Mouse (Mus musculus) heart, embryonic 14.5 days (tissue): ENCODE measurements around the gene Pm20d2. TPM values are rescaled to one million over a fixed set of nuclear protein-coding genes. Genes with fewer than 3 reads are reported as not detected.

ENCODE experiments used
- polyA plus RNA-seq: library from polyadenylated mRNA; unstranded; fragments of >200 nt; fragmentation: Nextera tagmentation; extraction: Ambion mirVana; gene quantifications from 2 replicates; pipeline ENCODE4 v1.2.1, GENCODE M21; 2014

The Pm20d2 gene
- polyA plus RNA-seq, 1 experiment from 2014 or later: 2.5 TPM

Other genes with a start within 250 kb of the Pm20d2 start
- 4.5 and 4.6 TPM in 2 replicates for gene Ankrd6, start 238.9 kb downstream of the Pm20d2 start, polyA plus RNA-seq
- gene Rragd, start 206.7 kb downstream of the Pm20d2 start, polyA plus RNA-seq: 53.2 and 54.8 TPM in 2 replicates
- 30.2 and 32.2 TPM in 2 replicates for gene Ube2j1, start 158.3 kb downstream of the Pm20d2 start, polyA plus RNA-seq
- gene Gabrr2, start 126.7 kb downstream of the Pm20d2 start, polyA plus RNA-seq: 0.11 and 0.39 TPM in 2 replicates
- 0.08 and 0.16 TPM in 2 replicates for gene Gabrr1, start 57.2 kb downstream of the Pm20d2 start, polyA plus RNA-seq
- 1.2 and 2.3 TPM in 2 replicates for gene Srsf12, start 19.3 kb upstream of the Pm20d2 start, polyA plus RNA-seq
- gene Pnrc1, start 100.4 kb upstream of the Pm20d2 start, polyA plus RNA-seq: 101 and 119 TPM in 2 replicates
- 14.2 and 16.0 TPM in 2 replicates for gene Rngtt, start 120.6 kb upstream of the Pm20d2 start, polyA plus RNA-seq